Mouse (Mus musculus) lung, adult 2 months (tissue): Measurements from ENCODE around the gene Adgrd1.

ENCODE experiments used
- CTCF ChIP-seq: fragments of 200-500 bp; IDR thresholded peaks from 2 replicates; pipeline ENCODE4 v1.5.1; 2011; ENCODE audit warnings: mild to moderate bottlenecking, low read length, control low read depth; ENCODE audit not compliant: insufficient read depth
- POLR2A ChIP-seq: fragments of 200-500 bp; IDR thresholded peaks from 2 replicates; pipeline ENCODE4 v1.6.1; 2011; ENCODE audit warnings: low read depth, mild to moderate bottlenecking, control low read depth, low read length, borderline replicate concordance; ENCODE audit errors: extremely low read depth

DNA sequence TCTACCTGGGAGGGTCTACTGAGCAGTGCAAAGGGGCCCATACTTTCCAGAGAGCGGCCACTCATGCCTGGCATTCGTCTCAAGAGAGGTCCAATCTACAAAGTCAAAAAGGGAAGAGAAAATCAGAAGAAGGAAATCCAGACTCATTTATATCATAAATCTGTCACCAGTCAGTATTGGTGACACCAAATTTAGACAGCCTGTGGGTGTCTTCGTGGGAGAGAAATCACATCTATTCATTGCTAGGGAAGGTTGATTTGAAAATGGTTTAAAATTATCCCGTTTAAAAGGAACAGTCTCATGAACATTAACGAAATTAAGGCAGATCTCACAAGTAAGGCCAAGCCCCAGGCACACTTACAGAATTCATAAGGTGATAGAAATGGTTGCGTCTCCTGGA lies 76.0 kb downstream of the Adgrd1 start:
- no peak for TF ChIP-seq CTCF
- no peak for TF ChIP-seq POLR2A
